Mouse (Mus musculus) left cerebral cortex, adult 2 months (tissue): Measurements from ENCODE around the gene Abhd12. TPM values are rescaled to one million over a fixed set of nuclear protein-coding genes. Genes with fewer than 3 reads are reported as not detected.

ENCODE experiments used
- DNase-seq, 2 experiments: peaks; one replicate each; pipeline ENCODE4 v3.0.0; 2021 to 2022; ENCODE audit warnings: low spot score in 2 of 2, mixed read lengths in 1 of 2; ENCODE audit errors: extremely low spot score in 1 of 2
- H3K27ac ChIP-seq: fragments of 200-600 bp; 2 replicates; pipeline ENCODE4 v1.8.1; 2022
- H3K4me3 ChIP-seq: fragments of 200-600 bp; 2 replicates; pipeline ENCODE4 v1.8.1; 2022
- CTCF ChIP-seq: fragments of 200-600 bp; IDR thresholded peaks from 2 replicates; pipeline ENCODE4 v1.8.1; 2022; ENCODE audit warnings: antibody characterized with exemption, mild to moderate bottlenecking, moderate library complexity
- intact Hi-C: fragments of 180-260 bp; cut with DNase I; formaldehyde crosslinking; loops from one replicate; pipeline ENCODE4 v1.15.1; 2025
- total RNA-seq, 2 experiments: library from RNA; stranded (reverse); gene quantifications; 2 replicates each; pipeline ENCODE4 v1.2.3; 2021

Gene Abhd12
- total RNA-seq, 2 experiments from 2014 or later, result 298 to 305 TPM

DNA sequence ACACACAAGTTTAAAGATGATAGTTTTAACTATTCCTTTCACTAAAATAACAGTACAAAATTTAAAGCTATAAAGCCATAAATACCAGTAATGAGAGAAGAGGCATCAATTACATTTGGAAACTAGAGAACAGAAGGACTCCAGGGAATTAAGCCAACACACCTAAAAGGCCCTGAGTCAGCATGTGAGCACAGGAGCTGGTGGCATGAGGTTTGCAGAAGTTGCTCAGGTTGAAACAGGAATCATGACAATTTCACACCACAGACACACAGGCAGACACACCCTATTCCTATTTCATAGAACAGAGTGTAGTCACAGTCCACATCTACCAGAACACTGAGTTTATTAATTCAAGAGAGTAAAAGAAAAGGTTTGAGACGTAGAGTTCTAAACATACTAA lies 30.0 kb downstream of the Abhd12 start:
- Histone ChIP-seq H3K4me3 (no peak overlapping the region), H3K27ac (no peak overlapping the region)
- DNase-seq, result no peak
- intact Hi-C loops, result no loop called here
- no peak for TF ChIP-seq CTCF

DNA sequence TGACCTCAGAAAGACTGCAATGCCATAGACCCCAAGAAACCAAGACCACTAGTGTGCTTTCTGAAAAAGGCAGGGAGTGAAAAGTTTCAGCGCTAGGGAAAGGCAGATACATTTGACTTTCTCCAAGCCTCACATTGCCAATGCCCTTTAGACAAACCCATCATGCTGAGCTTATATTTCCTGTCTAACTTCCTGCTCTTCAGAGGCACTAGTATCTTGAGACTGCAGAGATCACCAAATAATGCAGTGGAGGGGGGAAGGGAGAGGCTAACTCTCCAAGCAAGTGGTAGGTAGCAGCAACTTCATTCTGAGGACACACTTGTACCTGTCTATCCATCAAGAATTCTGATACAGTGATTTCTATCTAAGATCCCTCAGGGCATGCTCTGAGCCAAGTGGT lies 35.1 kb downstream of the Abhd12 start:
- intact Hi-C loops, result no loop called here
- H3K4me3 ChIP-seq, result no peak overlapping the region
- no peak for DNase-seq
- no peak for TF ChIP-seq CTCF
- no peak overlapping the region for H3K27ac ChIP-seq

DNA sequence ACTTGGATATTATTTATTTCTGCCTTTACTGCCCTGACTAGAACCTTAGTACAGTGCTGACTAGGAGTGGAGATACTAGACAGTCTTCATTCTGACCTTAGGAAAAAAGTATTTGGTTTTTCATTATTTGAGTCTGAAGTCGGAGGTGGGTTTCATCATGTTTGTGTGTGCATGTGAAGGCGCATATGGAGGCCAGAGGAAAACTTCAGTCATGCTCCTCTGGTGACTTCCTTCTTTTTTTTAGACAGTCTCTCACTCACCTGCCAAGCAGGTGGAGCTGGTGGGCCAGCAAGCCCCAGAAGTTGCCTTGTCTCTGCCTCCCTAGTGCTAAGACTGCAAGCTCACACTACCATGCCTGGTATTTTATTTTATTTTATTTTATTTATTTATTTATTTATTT lies 37.5 kb downstream of the Abhd12 start:
- TF ChIP-seq CTCF, result no peak
- intact Hi-C loops, result no loop called here
- DNase-seq, result no peak
- no peak overlapping the region for H3K4me3 ChIP-seq
- no peak overlapping the region for H3K27ac ChIP-seq

DNA sequence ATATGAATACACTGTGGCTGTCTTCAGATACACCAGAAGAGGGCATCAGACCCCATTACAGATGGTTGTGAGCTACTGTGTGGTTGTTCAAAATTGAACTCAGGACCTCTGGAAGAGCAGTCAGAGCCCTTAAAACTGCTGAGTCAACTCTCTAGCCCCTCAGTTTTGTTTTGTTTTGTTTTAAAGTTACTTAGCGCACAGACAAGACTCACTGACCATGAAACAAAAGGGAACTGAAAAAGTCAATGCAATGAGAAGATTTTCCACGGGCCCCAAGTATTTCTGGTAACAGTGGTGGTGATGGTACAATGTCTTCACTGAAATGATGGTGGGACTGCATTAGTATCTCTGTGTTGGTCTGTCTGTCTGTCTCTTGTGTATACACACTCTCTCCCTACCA lies 43.4 kb downstream of the Abhd12 start:
- Histone ChIP-seq H3K27ac (no peak overlapping the region), H3K4me3 (no peak overlapping the region)
- peak; percentile 19 for TF ChIP-seq CTCF
- intact Hi-C loops, result no loop called here
- DNase-seq, result peak in 1 of 2 experiments; percentile 5

DNA sequence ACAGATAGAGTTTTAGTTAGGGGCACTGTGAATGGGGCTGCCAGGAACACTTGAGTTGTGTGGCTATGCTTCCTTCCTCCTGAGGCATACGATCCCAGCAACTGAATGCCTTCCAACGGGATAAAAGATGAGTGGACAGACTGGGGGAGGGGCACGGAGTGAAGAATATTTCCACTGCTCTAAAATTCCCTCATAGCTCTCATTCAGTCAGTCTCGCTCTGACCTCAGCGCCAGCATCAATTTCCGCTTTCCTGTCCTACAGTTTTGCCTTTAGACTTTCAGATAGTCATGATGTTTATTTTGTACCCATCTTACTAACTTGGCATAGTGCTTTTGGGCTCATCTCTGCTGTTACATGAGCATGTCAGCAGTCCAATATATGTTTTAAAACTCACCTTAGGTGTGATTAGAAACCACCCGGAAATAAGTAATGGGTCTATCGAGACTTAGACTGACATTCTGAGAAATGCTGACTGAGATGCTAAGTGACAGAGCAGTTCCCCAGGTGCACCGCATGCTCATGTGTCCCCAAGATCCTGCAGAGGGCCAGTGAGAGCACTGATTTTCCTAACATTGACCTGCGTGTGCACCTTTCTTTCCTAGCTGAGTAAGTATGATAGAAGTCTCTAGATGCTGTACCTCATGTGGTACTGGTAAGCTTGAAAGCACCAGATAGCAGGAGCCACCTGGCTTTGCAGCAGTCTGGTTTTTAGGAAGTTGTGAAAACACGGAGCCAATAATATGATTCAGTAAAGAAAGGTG lies 44.7 kb downstream of the Abhd12 start:
- intact Hi-C loops, result no loop called here
- H3K27ac ChIP-seq, result no peak overlapping the region
- no peak overlapping the region for H3K4me3 ChIP-seq
- DNase-seq, result peak in 1 of 2 experiments; percentile 7
- no peak for TF ChIP-seq CTCF

DNA sequence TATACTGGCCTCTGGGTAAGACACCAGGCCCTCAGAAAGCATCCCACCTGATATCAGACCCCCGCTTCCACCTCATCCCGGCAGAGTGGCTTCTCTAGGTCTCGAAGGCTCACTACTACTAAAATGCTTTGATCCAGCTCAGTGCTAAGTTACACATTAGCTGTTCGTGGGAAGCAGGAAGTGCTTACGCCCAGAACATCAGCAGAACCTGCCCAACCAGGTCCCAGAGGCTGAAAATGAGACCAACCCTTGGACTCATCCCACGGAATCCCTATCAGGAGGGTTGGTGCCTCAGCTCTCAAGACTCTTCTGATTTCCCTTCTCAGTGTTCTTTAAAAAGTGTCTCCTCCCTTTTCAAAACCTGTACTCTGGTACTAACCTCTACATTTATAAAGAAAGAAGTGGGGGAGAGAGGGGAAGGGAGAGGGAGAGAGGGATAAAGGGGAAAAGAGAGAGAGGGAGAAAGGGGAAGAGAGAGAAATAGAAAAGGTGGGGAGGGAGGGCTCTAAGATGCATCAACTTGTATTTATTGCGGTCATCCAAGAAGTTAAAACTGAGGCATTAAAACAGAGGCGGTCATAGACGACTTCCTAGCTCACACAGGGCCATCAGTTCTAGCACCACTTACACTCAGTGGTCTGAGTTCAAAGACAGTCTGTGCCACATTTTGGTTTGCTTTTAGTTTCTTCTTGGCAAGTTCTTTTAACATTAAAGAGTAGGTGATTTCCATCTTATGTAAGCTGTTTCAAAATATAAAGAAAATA lies 45.6 kb downstream of the Abhd12 start:
- no peak overlapping the region for H3K27ac ChIP-seq
- intact Hi-C loops, result no loop called here
- no peak for TF ChIP-seq CTCF
- H3K4me3 ChIP-seq, result no peak overlapping the region
- DNase-seq, result no peak

DNA sequence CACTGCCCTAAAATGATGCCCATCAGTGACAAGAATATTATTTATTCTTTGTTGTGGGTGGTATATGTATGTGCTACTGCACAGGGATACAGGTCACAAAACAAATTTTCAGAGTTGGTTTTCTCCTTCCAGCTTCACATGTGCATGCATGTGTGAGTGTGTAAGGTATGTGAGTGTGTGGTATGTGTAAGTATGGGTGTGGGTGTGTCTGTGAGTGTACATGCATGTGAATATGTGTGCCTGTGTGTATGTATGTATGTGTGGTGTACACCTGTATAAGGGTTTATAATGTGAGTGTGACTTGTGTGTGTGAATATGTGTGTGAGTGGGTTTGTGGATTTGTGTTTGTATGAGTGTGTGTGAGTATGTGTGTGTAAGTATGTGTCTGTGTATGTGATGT lies 49.4 kb downstream of the Abhd12 start:
- H3K27ac ChIP-seq, result no peak overlapping the region
- peak in 1 of 2 experiments; percentile 6 for DNase-seq
- H3K4me3 ChIP-seq, result no peak overlapping the region
- intact Hi-C loops, result no loop called here
- no peak for TF ChIP-seq CTCF

DNA sequence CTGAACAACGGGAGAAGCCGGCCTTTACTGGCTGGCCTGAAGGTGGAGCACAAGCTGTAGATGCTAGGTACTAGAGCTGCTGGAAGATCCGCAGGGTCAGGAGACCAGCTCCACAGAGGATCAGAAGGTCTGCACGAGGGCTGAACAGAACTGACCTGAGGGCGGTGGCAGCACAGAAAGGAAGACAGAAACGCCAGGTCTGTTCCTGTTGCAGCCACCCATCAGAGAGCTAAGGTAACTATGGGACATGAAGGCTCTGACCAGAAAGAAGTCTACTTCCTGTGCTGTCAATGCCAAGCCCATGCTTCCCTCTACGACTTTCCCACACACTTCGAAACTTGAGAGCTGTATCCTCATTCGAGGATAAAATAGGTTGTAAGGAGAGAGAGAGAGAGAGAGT lies 53.3 kb downstream of the Abhd12 start:
- intact Hi-C loops, result no loop called here
- no peak overlapping the region for H3K4me3 ChIP-seq
- no peak overlapping the region for H3K27ac ChIP-seq
- no peak; the same call in 1 of the 2 replicates for TF ChIP-seq CTCF
- peak; percentile 8 for DNase-seq

DNA sequence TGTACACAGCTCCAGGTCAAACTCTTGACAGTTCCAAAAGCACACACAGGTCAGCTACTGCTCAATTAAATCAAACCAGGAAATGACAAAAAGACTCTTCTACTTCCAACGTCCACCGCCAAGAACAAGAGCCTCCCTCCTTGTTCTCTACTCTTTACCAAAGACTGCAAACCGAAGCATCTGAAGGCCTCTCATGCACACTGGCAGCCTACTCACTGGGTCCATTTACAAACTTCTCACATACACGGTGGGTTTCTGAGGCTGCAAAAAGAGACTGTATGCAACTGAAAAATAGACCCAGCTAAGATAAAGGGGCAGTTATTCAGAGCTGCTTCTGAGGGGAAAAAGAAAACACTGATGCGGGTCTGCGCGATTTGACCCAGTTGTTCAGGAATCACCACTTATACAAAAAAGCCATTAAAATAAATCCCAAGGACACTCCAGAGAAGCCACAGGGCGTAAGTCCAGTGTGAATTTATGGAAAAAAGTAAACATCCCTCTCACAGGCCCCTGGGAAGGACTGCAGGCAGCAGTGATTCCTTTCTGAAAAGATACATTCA lies 57.0 kb downstream of the Abhd12 start:
- peak; percentile 7 to 8 for DNase-seq
- no peak overlapping the region for H3K4me3 ChIP-seq
- peak overlapping the region; percentile 61 for H3K27ac ChIP-seq
- TF ChIP-seq CTCF, result no peak
- intact Hi-C loops, result no loop called here

DNA sequence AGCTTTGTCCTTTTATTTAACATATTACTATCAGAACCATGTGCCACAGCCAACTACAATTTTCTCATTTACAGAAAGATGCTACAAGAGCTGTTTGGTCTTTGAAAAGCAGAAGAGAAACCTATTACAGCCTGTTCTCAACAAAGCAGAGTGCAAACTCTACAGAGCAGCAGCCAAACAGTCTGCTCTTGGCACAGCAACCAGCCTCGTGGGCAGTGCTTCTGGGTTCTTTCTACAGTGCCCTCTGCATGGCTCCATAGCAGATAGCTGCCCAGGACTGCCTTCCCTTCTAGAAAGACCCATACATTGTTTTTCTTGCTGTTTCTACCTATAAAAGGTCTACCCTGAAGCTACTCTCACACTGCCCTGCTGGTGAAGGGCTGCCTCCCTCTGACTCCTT lies 59.7 kb downstream of the Abhd12 start:
- peak in 1 of 2 experiments; percentile 41 for DNase-seq
- Histone ChIP-seq H3K27ac (peak overlapping the region; percentile 71), H3K4me3 (no peak overlapping the region)
- intact Hi-C loops, result loop anchor here (2.0 to 5.0 kb wide), 2 partner anchors 60 to 153 kb away; partner anchors contain the start of genes Abhd12 and Gins1
- no peak for TF ChIP-seq CTCF

DNA sequence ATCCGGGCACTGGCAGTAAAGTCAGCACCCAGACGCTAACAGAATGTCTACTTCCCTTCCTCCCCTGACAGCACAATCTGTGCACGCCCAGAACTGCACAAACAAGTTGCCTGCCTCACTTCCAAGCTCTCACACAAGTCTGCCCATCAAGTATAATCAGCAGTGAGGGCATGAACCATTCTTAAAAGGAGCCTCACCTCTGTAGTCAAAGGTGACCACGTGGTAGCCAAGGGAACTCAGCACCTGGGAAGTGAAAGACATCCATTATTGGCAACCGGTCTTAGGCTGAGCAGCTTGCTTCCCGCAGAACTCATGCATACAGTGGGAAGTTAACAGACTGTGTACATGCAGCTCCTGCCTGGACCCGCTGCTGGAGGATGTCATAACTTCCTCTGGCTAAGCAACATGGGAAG lies 62.5 kb downstream of the Abhd12 start:
- Histone ChIP-seq H3K4me3 (no peak overlapping the region), H3K27ac (peak overlapping the region; percentile 61)
- intact Hi-C loops, result loop anchor here (5.0 kb wide), 1 partner anchor 155 kb away; no protein-coding TSS in a partner anchor
- DNase-seq, result peak in 1 of 2 experiments; percentile 18
- TF ChIP-seq CTCF, result no peak

DNA sequence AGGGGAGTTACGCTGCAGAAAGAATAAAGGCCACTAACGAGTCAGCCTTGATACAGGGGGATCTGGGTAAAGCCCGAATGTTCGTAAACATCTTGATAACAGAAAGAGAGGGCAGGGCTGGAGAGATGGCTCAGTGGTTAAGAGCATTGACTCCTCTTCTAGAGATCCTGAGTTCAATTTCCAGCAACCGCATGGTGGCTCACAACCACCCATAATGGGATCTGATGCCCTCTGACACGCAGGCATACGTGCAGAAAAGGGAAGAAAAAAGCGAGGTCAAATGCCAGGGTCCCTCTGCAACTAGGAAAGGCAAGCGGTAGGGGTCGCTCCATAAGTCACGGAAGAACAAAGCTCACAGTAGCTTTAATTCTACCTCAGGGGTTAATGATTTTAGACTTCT lies 63.4 kb downstream of the Abhd12 start:
- intact Hi-C loops, result loop anchor here (5.0 kb wide), 1 partner anchor 156 kb away; no protein-coding TSS in a partner anchor
- Histone ChIP-seq H3K4me3 (no peak overlapping the region), H3K27ac (peak overlapping the region; percentile 63)
- no peak for TF ChIP-seq CTCF
- DNase-seq, result peak in 1 of 2 experiments; percentile 4
